Mouse (Mus musculus) embryonic facial prominence, embryonic 14.5 days (tissue): ENCODE measurements around the gene Rbm38. TPM values are rescaled to one million over a fixed set of nuclear protein-coding genes. Genes with fewer than 3 reads are reported as not detected.

Experiments
- ATAC-seq: fragments of 200-750 bp; cut with Nextera tagmentation; 2 replicates; pipeline ENCODE4 v1.8.0; 2017; ENCODE audit warnings: low read depth, moderate number of reproducible peaks, moderate TSS enrichment
- DNase-seq: peaks from one replicate; pipeline ENCODE4 v3.0.0-alpha.2; 2015; ENCODE audit warnings: low spot score
- H3K27ac ChIP-seq: fragments of 300-500 bp; sonication (generic); replicated peaks from 2 replicates; pipeline ENCODE4 v1.5.1; 2014; ENCODE audit warnings: low read depth, mild to moderate bottlenecking, low read length, moderate library complexity
- H3K27me3 ChIP-seq: fragments of 300-500 bp; sonication (generic); replicated peaks from 2 replicates; pipeline ENCODE4 v1.6.1; 2014; ENCODE audit warnings: low read length; ENCODE audit not compliant: control insufficient read depth, insufficient read depth
- H3K36me3 ChIP-seq: fragments of 300-500 bp; sonication (generic); 2 replicates; pipeline ENCODE4 v1.6.1; 2014; ENCODE audit warnings: low read length, mixed read lengths; ENCODE audit not compliant: control insufficient read depth, insufficient read depth
- H3K4me1 ChIP-seq: fragments of 300-500 bp; sonication (generic); 2 replicates; pipeline ENCODE4 v1.6.1; 2014; ENCODE audit warnings: antibody characterized with exemption, low read length; ENCODE audit not compliant: control insufficient read depth, insufficient read depth
- H3K4me2 ChIP-seq: fragments of 300-500 bp; sonication (generic); 2 replicates; pipeline ENCODE4 v1.6.1; 2014; ENCODE audit warnings: low read depth, mild to moderate bottlenecking, low read length, moderate library complexity, mixed read lengths
- H3K4me3 ChIP-seq: fragments of 300-500 bp; sonication (generic); 2 replicates; pipeline ENCODE4 v1.5.1; 2014; ENCODE audit warnings: low read depth, mild to moderate bottlenecking, low read length
- H3K9ac ChIP-seq: fragments of 300-500 bp; sonication (generic); 2 replicates; pipeline ENCODE4 v1.6.1; 2014; ENCODE audit warnings: low read depth, mild to moderate bottlenecking, low read length, moderate library complexity, mixed read lengths
- H3K9me3 ChIP-seq: fragments of 300-500 bp; sonication (generic); 2 replicates; pipeline ENCODE4 v1.6.1; 2016; ENCODE audit warnings: low read length; ENCODE audit not compliant: control insufficient read depth
- WGBS: fragments of 180-500 bp; shearing (Covaris S2); extraction: QIAGEN DNeasy Blood & Tissue Kit; methylation state at CpG from one replicate; pipeline ENCODE4 v1.1.7; 2014; 5-methylcytosine and 5-hydroxymethylcytosine counted together
- polyA plus RNA-seq: library from polyadenylated mRNA; unstranded; fragments of >200 nt; fragmentation: Nextera tagmentation; extraction: Ambion mirVana; gene quantifications from 2 replicates; pipeline ENCODE4 v1.2.1, GENCODE M21; 2014

Gene Rbm38
- polyA plus RNA-seq, 1 experiment from 2014 or later, result 48.1 TPM

DNA sequence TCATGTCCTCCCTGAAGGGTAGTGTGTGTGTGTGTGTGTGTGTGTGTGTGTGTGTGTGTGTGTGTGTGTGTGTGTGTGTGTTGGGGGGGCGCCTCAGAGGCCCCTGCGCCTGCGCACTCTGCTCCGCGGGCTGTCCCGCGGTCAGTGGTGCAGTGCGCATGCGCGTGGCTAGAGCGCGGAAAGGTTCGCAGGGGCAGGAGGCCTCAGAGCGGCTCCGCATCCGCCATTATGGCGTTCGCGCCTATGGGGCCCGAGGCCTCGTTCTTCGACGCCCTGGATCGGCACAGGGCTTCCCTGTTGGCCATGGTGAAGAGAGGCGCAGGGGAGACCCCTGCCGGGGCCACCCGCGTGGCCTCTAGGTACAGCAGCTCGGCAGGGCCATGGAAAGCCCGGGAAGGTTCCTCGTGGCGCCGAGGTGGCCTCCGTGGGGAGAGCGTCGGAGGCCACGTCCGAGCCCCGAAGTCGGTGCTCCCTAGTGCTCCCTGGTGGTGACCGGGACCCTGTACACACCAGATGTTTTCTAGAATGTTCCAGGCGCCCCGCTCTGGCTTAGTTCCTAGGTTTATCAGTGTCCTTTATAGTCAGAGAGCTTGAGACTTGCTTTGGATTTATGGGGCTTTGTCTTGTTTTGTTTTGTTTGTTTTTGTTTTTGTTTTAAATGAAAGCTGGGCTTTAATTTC, 40.5 kb upstream of the Rbm38 start:
- Histone ChIP-seq H3K9ac (no peak overlapping the region), H3K4me1 (peaks cover 16% of the 10 kb centered on the region), H3K27ac (no peak overlapping the region), H3K4me2 (no peak overlapping the region), H3K9me3 (no peaks in the 10 kb centered on the region), H3K36me3 (no peaks in the 10 kb centered on the region), H3K27me3 (no peaks in the 10 kb centered on the region), H3K4me3 (no peak overlapping the region)
- WGBS, result 96% methylated on average over 35 of the region's 43 CpGs
- DNase-seq, result no peak
- ATAC-seq, result no peak

DNA sequence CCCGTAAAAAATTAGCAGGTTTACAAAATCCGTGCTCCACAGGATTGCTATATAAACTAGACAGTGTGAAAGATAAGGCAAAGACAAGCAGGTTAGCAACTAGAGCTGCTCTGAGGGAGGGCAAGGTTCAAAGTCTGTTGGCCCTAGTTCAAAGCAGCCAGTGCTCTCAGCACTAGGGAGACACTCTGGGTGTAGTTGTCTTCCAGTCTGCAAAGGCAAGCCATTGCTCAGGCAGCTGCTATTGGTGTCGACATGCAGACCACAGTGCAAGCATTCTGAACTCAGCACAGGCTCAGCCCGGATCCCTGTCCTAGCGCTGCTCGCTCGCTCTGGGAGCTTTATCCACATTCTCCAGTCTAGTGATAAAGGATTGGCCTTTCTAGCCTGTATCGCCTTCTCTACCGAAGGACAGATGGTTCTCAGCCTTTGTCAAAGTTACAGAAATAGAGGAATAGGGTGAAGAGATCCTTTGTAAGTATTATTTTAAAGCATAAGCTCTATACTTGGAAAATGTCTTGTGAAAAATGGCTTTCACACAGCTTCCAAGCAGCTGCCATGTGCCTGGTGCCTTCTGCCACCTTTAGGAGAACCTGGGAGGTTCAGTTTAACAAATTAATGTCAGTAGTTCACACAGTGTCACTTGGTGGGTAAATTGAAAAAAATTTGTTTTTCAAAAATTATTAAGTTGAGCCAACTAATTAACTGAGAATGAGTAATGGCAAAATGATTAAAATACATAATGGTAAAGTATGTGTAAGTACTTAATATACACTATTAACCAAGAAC, 37.3 kb upstream of the Rbm38 start:
- Histone ChIP-seq H3K27ac (no peak overlapping the region), H3K9me3 (no peaks in the 10 kb centered on the region), H3K4me3 (no peak overlapping the region), H3K9ac (no peak overlapping the region), H3K4me2 (no peak overlapping the region), H3K36me3 (no peaks in the 10 kb centered on the region), H3K4me1 (no peaks in the 10 kb centered on the region; the same call in 1 of the 2 replicates), H3K27me3 (no peaks in the 10 kb centered on the region)
- ATAC-seq, result no peak
- DNase-seq, result no peak
- 74% methylated on average over 9 of the region's 9 CpGs for WGBS

DNA sequence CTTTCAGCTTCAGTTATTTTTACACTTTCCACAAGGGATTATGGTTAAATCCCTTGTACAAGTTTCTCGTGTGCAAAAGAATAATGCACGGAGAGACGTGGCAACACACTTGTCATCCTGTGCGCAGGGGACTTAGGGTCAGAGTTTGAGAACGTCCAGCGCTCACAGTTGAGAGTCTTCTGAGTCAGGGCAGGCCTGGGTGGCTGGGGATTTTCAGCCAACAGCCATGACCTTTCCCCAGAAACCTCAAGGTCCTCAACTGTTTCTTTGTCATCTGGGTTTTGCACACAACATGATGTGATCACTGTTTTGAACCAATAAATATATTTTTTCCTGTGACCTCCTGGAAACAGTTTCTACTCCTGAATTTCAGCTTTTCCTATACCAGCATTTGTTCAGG, 30.1 kb upstream of the Rbm38 start:
- Histone ChIP-seq H3K27me3 (no peaks in the 10 kb centered on the region), H3K9ac (no peak overlapping the region), H3K36me3 (no peaks in the 10 kb centered on the region), H3K9me3 (no peaks in the 10 kb centered on the region), H3K4me3 (no peak overlapping the region), H3K4me1 (no peaks in the 10 kb centered on the region), H3K4me2 (no peak overlapping the region), H3K27ac (no peak overlapping the region)
- ATAC-seq, result no peak
- no peak for DNase-seq
- whole genome bisulfite sequencing, result 80% methylated on average over 6 of the region's 6 CpGs

DNA sequence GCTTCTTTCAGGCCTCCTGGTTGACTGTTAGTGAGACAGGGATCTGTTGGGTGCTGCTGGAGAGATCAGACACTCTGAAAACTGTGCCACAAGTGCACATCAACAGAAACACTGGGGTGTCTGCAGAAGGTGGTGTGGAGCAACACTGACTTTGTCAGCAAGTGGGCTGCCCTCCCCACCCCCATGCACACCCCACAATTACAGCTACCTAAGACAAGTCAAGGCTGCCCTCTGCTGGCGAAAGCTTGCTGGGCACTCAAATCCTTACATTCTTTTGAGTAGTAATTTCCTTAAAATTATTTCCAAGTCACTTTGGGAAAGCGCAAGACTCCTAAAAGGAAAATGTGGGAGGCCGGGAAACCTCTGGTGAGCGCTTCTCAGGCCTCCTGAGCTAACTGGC, 24.1 kb upstream of the Rbm38 start:
- ATAC-seq (no peak), DNase-seq (peak; percentile 89)
- 7% methylated on average over 4 of the region's 4 CpGs for WGBS
- no peak overlapping the region for H3K27ac ChIP-seq
- H3K4me2 ChIP-seq, result no peak overlapping the region
- no peak overlapping the region for H3K9ac ChIP-seq
- no peaks in the 10 kb centered on the region for H3K27me3 ChIP-seq
- no peak overlapping the region for H3K4me3 ChIP-seq
- H3K4me1 ChIP-seq, result peaks cover 6% of the 10 kb centered on the region
- no peaks in the 10 kb centered on the region for H3K36me3 ChIP-seq
- no peaks in the 10 kb centered on the region for H3K9me3 ChIP-seq

DNA sequence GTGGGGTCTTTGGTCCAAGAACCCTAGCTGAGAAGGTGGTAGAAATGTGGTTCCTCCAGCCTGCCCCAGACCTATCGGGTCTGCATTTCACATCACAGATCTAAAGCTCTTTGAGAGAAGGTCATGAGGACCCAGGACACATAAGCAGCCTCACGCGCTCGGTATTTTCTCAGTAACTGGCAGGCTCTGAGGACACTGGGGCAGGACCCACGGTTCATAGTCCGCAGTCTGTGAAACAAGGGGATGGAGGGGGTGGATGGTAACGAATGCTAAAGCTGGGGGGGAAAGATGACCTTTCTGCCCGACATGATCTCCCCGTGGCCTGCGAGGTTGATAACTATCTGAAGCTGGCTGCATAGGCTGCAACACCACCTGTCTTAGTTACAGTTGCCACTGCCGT, 22.6 kb upstream of the Rbm38 start:
- Histone ChIP-seq H3K9ac (no peak overlapping the region), H3K27ac (no peak overlapping the region), H3K4me2 (no peak overlapping the region), H3K36me3 (peaks cover 2% of the 10 kb centered on the region), H3K4me3 (no peak overlapping the region), H3K9me3 (no peaks in the 10 kb centered on the region), H3K4me1 (peaks cover 9% of the 10 kb centered on the region), H3K27me3 (no peaks in the 10 kb centered on the region)
- ATAC-seq, result no peak
- 68% methylated on average over 11 of the region's 11 CpGs for WGBS
- no peak for DNase-seq

DNA sequence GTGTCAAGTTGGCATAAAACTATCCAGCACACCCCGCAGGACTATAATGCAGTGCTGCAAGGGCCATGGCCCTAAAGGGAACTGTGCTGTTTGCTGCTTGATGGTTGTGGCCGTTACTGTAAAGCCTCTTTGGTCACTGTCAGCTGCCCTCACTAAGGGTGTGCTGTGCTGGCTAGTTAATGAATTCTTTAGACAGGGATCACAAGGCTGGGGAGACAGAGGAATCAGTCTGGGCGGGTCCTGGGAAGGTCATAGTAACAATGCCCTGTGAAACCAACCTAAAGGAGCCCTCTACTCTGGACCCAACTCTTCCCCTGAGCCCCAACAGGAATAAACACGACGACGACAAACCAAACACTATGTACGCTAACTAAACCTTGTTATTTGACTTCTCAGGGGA, 21.8 kb upstream of the Rbm38 start:
- no peak overlapping the region for H3K27ac ChIP-seq
- H3K4me1 ChIP-seq, result peaks cover 9% of the 10 kb centered on the region
- no peak overlapping the region for H3K4me2 ChIP-seq
- ATAC-seq (no peak), DNase-seq (no peak)
- H3K9me3 ChIP-seq, result no peaks in the 10 kb centered on the region
- no peaks in the 10 kb centered on the region for H3K27me3 ChIP-seq
- H3K36me3 ChIP-seq, result peaks cover 9% of the 10 kb centered on the region
- 73% methylated on average over 7 of the region's 7 CpGs for WGBS
- H3K4me3 ChIP-seq, result no peak overlapping the region
- no peak overlapping the region for H3K9ac ChIP-seq

DNA sequence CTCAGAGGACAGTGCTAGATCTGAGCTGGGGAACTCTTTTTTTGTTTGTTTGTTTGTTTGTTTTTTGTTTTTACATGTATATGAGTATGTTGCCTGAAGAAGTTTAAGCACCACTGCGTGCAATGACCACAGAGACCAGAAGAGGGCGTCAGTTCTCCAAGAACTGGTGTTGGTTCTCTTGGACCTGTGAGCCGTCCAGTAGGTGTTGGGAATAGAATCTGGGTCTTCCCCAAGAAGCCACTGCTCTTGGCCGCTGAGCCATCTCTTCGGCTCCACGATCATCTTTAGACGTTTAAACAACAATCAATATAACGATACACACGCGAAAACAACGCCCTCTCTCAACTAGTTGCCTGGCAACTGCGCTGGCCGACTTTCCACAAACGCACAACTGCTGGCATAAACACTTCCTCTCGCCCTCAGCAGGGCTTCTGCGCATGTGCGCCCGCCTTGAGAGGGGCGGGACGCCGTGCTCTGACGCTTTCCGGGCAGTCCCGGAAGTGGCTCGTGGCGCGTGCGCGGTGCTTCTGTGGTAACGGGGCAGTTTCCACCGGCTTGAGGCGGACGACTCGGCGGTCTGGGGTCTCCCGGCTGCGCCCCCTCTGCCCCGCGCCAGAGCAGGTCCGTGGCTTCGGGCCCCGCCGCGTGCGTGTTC, 20.5 kb upstream of the Rbm38 start, which contains the start of gene Rae1:
Gene Rae1 (plus strand): TSS at position 488 of the 655 bp plus-strand sequence.
- ATAC-seq, result peak; percentile 97
- Histone ChIP-seq H3K27me3 (no peaks in the 10 kb centered on the region), H3K4me3 (peak within 1 kb of the TSS; percentile 97), H3K4me2 (peak within 1 kb of the TSS; percentile 86), H3K27ac (peak within 1 kb of the TSS; percentile 90), H3K4me1 (peaks cover 9% of the 10 kb centered on the region), H3K9me3 (no peaks in the 10 kb centered on the region), H3K9ac (peak within 1 kb of the TSS; percentile 96), H3K36me3 (peaks cover 22% of the 10 kb centered on the region)
- DNase-seq, result peak; percentile 98
- under 1% methylated on average over 35 of the region's 45 CpGs for WGBS

DNA sequence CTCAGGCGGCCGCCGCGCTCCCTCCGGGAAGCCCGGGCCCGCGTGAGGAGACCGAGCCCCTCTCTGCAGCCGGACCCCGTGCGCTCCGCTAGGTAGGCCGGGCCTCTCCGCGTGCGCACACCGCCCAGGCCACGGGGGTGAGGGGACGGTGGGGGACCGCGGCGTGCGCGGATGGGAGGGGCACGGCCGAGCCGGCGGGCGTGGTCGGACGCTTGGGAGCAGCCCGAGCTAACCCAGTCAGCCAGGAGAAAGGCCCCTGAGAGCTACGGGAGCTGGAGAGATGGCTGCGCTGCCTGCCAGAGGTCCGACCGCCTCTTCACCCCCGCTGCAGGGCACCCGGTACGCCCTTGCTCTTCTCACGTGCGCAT, 20.0 kb upstream of the Rbm38 start:
- Histone ChIP-seq H3K9ac (peak overlapping the region; percentile 96), H3K4me3 (peak overlapping the region; percentile 97), H3K4me1 (peaks cover 9% of the 10 kb centered on the region), H3K4me2 (peak overlapping the region; percentile 86), H3K27me3 (no peaks in the 10 kb centered on the region), H3K27ac (peak overlapping the region; percentile 90), H3K36me3 (peaks cover 27% of the 10 kb centered on the region), H3K9me3 (no peaks in the 10 kb centered on the region)
- DNase-seq (peak; percentile 68), ATAC-seq (peak; percentile 90)
- 0% methylated on average over 13 of the region's 42 CpGs for WGBS
